Mouse (Mus musculus) limb, embryonic 12.5 days (tissue): ENCODE measurements around the gene Kctd4. TPM values are rescaled to one million over a fixed set of nuclear protein-coding genes. Genes with fewer than 3 reads are reported as not detected.
"Not testable (repeated sequence)": the region's sequence is repeated elsewhere in the genome, so short reads cannot be mapped to it uniquely, and the experiment has no call there.

Experiments
- ATAC-seq: fragments of 200-750 bp; cut with Nextera tagmentation; 2 replicates; pipeline ENCODE4 v1.8.0; 2017; ENCODE audit warnings: low read depth, moderate TSS enrichment; ENCODE audit not compliant: insufficient number of reproducible peaks, insufficient read depth, low FRiP score, low TSS enrichment
- H3K27ac ChIP-seq: fragments of 300-500 bp; sonication (generic); 2 replicates; pipeline ENCODE4 v1.5.1; 2016; ENCODE audit warnings: mild to moderate bottlenecking, moderate library complexity
- H3K27me3 ChIP-seq: fragments of 300-500 bp; sonication (generic); 2 replicates; pipeline ENCODE4 v1.6.1; 2016; ENCODE audit warnings: mild to moderate bottlenecking, moderate library complexity
- H3K36me3 ChIP-seq: fragments of 300-500 bp; sonication (generic); 2 replicates; pipeline ENCODE4 v1.6.1; 2016; ENCODE audit warnings: mild to moderate bottlenecking, moderate library complexity
- H3K4me1 ChIP-seq: fragments of 300-500 bp; sonication (generic); replicated peaks from 2 replicates; pipeline ENCODE4 v1.6.1; 2016
- H3K4me2 ChIP-seq: fragments of 300-500 bp; sonication (generic); 2 replicates; pipeline ENCODE4 v1.6.1; 2016; ENCODE audit warnings: mild to moderate bottlenecking, moderate library complexity
- H3K4me3 ChIP-seq: fragments of 300-500 bp; sonication (generic); replicated peaks from 2 replicates; pipeline ENCODE4 v1.5.1; 2016; ENCODE audit warnings: mild to moderate bottlenecking
- H3K9ac ChIP-seq: fragments of 300-500 bp; sonication (generic); replicated peaks from 2 replicates; pipeline ENCODE4 v1.6.1; 2016; ENCODE audit warnings: mild to moderate bottlenecking, moderate library complexity
- H3K9me3 ChIP-seq: fragments of 300-500 bp; sonication (generic); 2 replicates; pipeline ENCODE4 v1.6.1; 2016; ENCODE audit warnings: mild to moderate bottlenecking, moderate library complexity
- WGBS: fragments of 180-500 bp; shearing (Covaris S2); methylation state at CpG from one replicate; pipeline ENCODE4 v1.1.7; 2016; 5-methylcytosine and 5-hydroxymethylcytosine counted together
- polyA plus RNA-seq: library from polyadenylated mRNA; unstranded; fragments of >200 nt; fragmentation: Nextera tagmentation; extraction: Ambion mirVana; gene quantifications from 2 replicates; pipeline ENCODE4 v1.2.1, GENCODE M21; 2016

Kctd4 gene
- 1.1 and 1.2 TPM in 2 replicates for polyA plus RNA-seq

DNA sequence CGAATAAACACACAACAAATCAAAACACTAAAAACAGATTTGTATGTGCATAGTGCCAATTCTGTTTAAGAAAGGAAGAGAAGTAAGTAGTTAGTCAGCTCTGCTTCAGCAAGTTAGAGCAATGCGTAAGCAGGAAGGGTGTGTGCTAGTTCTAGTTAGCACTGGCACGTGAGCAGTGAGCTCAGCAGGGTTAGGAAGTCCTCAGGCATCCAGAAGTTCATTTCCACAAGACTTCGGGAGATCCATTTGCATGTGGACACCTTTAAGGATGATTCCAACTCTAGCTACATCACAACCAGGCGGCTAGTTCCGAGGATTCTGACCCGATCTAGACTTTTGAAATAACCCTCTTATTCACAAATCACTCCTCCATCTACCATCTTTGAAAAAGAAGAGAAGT lies at the start of gene Kctd4:
Gene Kctd4, plus strand, starts transcription at position 244 of the 400 bp plus-strand sequence.
- no peak for ATAC-seq
- peaks cover 5% of the 10 kb centered on the region; the same call in 1 of the 2 replicates for H3K4me1 ChIP-seq
- H3K4me2 ChIP-seq: no peak within 1 kb of the TSS
- H3K27me3 ChIP-seq: no peaks in the 10 kb centered on the region
- 85% methylated on average over 7 of the region's 7 CpGs for WGBS
- H3K4me3 ChIP-seq: no peak within 1 kb of the TSS
- H3K9ac ChIP-seq: no peak within 1 kb of the TSS
- H3K9me3 ChIP-seq: no peaks in the 10 kb centered on the region
- no peaks in the 10 kb centered on the region for H3K36me3 ChIP-seq
- H3K27ac ChIP-seq: no peak within 1 kb of the TSS

GRCm38 (mm10) chr14:75906931-75907330 lies 47.9 kb upstream of the Kctd4 start:
- Histone ChIP-seq H3K27ac (no peak overlapping the region), H3K27me3 (no peaks in the 10 kb centered on the region), H3K4me3 (no peak overlapping the region), H3K36me3 (peaks cover 21% of the 10 kb centered on the region), H3K4me2 (no peak overlapping the region), H3K9ac (no peak overlapping the region), H3K9me3 (no peaks in the 10 kb centered on the region), H3K4me1 (peaks cover 9% of the 10 kb centered on the region)
- ATAC-seq: no peak
- 86% methylated on average over 8 of the region's 8 CpGs for WGBS

- Histone ChIP-seq H3K27me3 (no peaks in the 10 kb centered on the region), H3K4me1 (no peaks in the 10 kb centered on the region), H3K4me3 (no peak overlapping the region), H3K9ac (no peak overlapping the region), H3K4me2 (no peak overlapping the region), H3K9me3 (no peaks in the 10 kb centered on the region), H3K36me3 (no peaks in the 10 kb centered on the region), H3K27ac (no peak overlapping the region)
- WGBS: 85% methylated on average over 6 of the region's 6 CpGs
- no peak for ATAC-seq
Measured at GRCm38 (mm10) chr14:75911968-75912367, 42.8 kb upstream of the Kctd4 start.

DNA sequence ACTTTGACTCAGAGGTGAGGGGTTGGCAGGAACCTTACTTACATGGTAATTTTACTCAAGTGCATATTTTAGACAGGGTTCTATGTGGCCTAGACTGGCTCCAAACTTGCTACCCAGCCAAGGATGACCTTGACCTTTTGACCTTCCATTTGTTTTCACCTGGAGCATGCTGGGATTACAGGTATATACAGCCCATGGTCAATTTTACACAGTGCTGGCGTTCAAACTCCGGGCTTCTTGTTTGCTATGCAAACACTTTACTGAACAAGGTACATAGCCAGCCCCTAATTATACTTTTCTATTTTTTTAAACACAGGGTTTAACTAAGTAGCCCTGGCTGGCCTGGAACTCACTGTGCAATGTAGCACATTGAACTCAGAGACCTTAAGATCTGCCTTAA lies 42.1 kb upstream of the Kctd4 start:
- no peaks in the 10 kb centered on the region for H3K4me1 ChIP-seq
- H3K9me3 ChIP-seq: no peaks in the 10 kb centered on the region
- no peaks in the 10 kb centered on the region for H3K27me3 ChIP-seq
- H3K4me3 ChIP-seq: no peak overlapping the region
- no peaks in the 10 kb centered on the region for H3K36me3 ChIP-seq
- no peak overlapping the region for H3K27ac ChIP-seq
- no peak for ATAC-seq
- 99% methylated on average over 2 of the region's 2 CpGs for WGBS
- H3K9ac ChIP-seq: no peak overlapping the region
- no peak overlapping the region for H3K4me2 ChIP-seq

GRCm38 (mm10) chr14:75923314-75924052 lies 31.3 kb upstream of the Kctd4 start:
- Histone ChIP-seq H3K9ac (no peak overlapping the region), H3K4me1 (no peaks in the 10 kb centered on the region), H3K4me2 (no peak overlapping the region), H3K27me3 (no peaks in the 10 kb centered on the region), H3K36me3 (no peaks in the 10 kb centered on the region), H3K9me3 (no peaks in the 10 kb centered on the region), H3K4me3 (no peak overlapping the region), H3K27ac (no peak overlapping the region)
- WGBS: 88% methylated on average over 1 of the region's 1 CpGs
- ATAC-seq: no peak

DNA sequence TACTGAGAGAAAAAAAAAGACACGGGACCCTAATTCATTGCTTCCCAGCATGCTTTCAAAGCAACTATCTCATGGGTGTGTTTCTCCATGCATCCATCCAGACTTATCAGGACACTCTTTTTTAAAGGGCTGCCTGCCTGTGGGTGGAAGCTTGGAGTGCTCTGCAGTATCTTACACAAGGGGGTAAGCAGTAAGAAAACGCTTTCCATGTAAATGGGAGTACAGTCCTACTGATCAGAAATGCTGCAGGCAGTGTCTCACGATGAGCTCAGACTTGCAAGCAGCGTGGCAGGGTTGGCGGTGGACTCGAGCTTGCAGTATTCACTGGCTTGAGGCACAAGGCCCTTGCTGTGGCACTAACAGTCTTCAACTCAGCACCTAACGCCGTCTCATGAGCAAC lies 25.1 kb upstream of the Kctd4 start:
- not testable (repeated sequence) for ATAC-seq, H3K4me3 ChIP-seq
- 91% methylated on average over 8 of the region's 8 CpGs for whole genome bisulfite sequencing

DNA sequence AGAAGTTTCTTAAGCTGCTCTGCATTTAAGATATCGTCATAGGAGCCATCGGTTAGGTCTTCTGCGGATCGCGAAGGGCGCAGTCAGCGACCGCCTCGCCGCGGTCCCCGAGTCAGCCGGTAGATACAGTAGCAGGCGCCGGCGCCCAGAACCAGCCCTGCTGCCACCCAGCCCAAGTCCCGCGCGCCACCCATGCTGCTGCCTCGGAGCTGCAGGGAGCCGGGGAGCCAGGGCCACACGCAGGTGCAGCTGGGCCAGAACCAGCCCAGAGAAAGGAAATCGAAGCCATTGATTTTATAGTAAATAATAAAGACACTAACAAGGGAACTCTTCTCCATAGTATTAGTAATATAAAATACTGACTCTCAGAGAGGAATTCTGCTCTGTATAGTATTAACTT lies 23.5 kb upstream of the Kctd4 start:
- H3K4me3 ChIP-seq: no peak overlapping the region
- 94% methylated on average over 23 of the region's 23 CpGs for WGBS
- no peak overlapping the region for H3K9ac ChIP-seq
- no peaks in the 10 kb centered on the region for H3K27me3 ChIP-seq
- ATAC-seq: no peak
- no peak overlapping the region for H3K27ac ChIP-seq
- H3K9me3 ChIP-seq: no peaks in the 10 kb centered on the region
- no peaks in the 10 kb centered on the region for H3K4me1 ChIP-seq
- H3K4me2 ChIP-seq: no peak overlapping the region
- no peaks in the 10 kb centered on the region for H3K36me3 ChIP-seq

More for the DNA sequence above, 25.1 kb upstream of the Kctd4 start:
- not testable (repeated sequence) for H3K27me3 ChIP-seq, H3K9ac ChIP-seq, H3K36me3 ChIP-seq, H3K4me2 ChIP-seq, H3K4me1 ChIP-seq, H3K9me3 ChIP-seq, H3K27ac ChIP-seq

DNA sequence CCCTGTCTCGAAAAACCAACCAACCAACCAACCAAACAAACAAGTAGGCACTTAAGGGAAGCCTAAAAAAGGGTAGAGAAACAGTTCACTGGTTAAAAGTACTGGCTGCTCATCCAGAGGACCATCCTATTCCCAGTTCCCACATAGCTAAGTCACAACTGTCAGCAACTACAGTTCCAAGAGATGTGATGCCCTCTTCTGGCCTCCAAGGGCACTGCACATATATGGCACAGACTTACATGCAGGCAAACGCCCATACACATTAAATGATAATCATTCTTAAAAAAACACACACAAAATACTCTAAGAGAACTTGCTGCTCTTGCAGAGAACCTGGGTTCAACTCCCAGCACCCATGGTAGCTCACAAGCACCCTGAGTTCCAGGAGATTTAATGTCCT lies 20.4 kb upstream of the Kctd4 start:
- Histone ChIP-seq H3K4me3 (no peak overlapping the region), H3K9me3 (no peaks in the 10 kb centered on the region), H3K4me1 (no peaks in the 10 kb centered on the region), H3K9ac (no peak overlapping the region), H3K27me3 (no peaks in the 10 kb centered on the region), H3K36me3 (no peaks in the 10 kb centered on the region), H3K27ac (no peak overlapping the region), H3K4me2 (no peak overlapping the region)
- WGBS: 91% methylated on average over 2 of the region's 2 CpGs
- no peak for ATAC-seq

DNA sequence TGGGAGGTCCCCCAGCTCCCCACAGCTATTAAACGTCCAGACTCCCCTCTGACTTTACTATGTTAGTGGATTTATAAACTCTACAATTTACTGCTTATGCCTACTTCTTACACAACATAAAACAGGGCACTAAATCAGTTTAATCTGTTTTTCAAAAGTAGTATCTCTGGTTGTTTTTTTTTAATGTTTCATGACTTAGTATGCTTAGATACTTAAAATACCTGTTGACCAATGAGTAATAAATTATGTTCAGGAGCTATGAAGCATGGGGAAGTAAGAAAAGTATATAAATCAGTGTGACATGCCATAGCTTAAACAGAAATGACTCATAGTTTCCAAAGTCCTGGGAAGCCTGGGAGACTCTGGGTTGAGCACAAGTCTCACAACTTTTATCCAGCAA lies 17.1 kb upstream of the Kctd4 start:
- H3K9ac ChIP-seq: no peak overlapping the region
- WGBS: 12% methylated on average over 1 of the region's 1 CpGs

GRCm38 (mm10) chr14:75941500-75941899 lies 13.3 kb upstream of the Kctd4 start:
- no peak overlapping the region for H3K9ac ChIP-seq
- ATAC-seq: no peak
- H3K27ac ChIP-seq: no peak overlapping the region
- no peak overlapping the region for H3K4me3 ChIP-seq
- no peaks in the 10 kb centered on the region for H3K9me3 ChIP-seq
- H3K27me3 ChIP-seq: no peaks in the 10 kb centered on the region
- 0 out of 2 replicates have a peak, but pooled peaks cover 3% of the 10 kb centered on the region for H3K36me3 ChIP-seq
- WGBS: 82% methylated on average over 1 of the region's 1 CpGs
- H3K4me1 ChIP-seq: no peaks in the 10 kb centered on the region
- no peak overlapping the region for H3K4me2 ChIP-seq

More for the DNA sequence above, 17.1 kb upstream of the Kctd4 start:
- Histone ChIP-seq H3K4me3 (no peak overlapping the region), H3K36me3 (no peaks in the 10 kb centered on the region), H3K4me2 (no peak overlapping the region), H3K9me3 (no peaks in the 10 kb centered on the region), H3K27ac (no peak overlapping the region), H3K27me3 (no peaks in the 10 kb centered on the region), H3K4me1 (no peaks in the 10 kb centered on the region)
- no peak for ATAC-seq

- no peak overlapping the region for H3K4me3 ChIP-seq
- 85% methylated on average over 3 of the region's 3 CpGs for WGBS
- H3K4me2 ChIP-seq: no peak overlapping the region
Measured at GRCm38 (mm10) chr14:75942365-75942764, 12.4 kb upstream of the Kctd4 start.

GRCm38 (mm10) chr14:75947674-75948073 lies 7.1 kb upstream of the Kctd4 start:
- no peak overlapping the region for H3K27ac ChIP-seq
- H3K36me3 ChIP-seq: 0 out of 2 replicates have a peak, but pooled peaks cover 3% of the 10 kb centered on the region
- 72% methylated on average over 3 of the region's 3 CpGs for WGBS
- no peaks in the 10 kb centered on the region for H3K9me3 ChIP-seq
- no peak overlapping the region for H3K4me2 ChIP-seq
- no peak overlapping the region for H3K4me3 ChIP-seq
- H3K4me1 ChIP-seq: no peaks in the 10 kb centered on the region
- H3K9ac ChIP-seq: no peak overlapping the region
- ATAC-seq: no peak
- no peaks in the 10 kb centered on the region for H3K27me3 ChIP-seq

More at GRCm38 (mm10) chr14:75942365-75942764, 12.4 kb upstream of the Kctd4 start:
- Histone ChIP-seq H3K9me3 (no peaks in the 10 kb centered on the region), H3K9ac (no peak overlapping the region), H3K27ac (no peak overlapping the region), H3K27me3 (no peaks in the 10 kb centered on the region), H3K36me3 (0 out of 2 replicates have a peak, but pooled peaks cover 3% of the 10 kb centered on the region), H3K4me1 (no peaks in the 10 kb centered on the region)
- ATAC-seq: no peak
